Mouse (Mus musculus) forebrain, embryonic 14.5 days (tissue): ENCODE measurements around the gene Ptbp2. TPM values are rescaled to one million over a fixed set of nuclear protein-coding genes. Genes with fewer than 3 reads are reported as not detected.

Experiments used
- ATAC-seq: fragments of 200-750 bp; cut with Nextera tagmentation; 2 replicates; pipeline ENCODE4 v1.8.0; 2017; ENCODE audit warnings: mild to moderate bottlenecking, moderate library complexity
- DNase-seq: peaks from one replicate; pipeline ENCODE4 v3.0.0-alpha.2; 2015; ENCODE audit warnings: low spot score
- H3K27ac ChIP-seq: fragments of 300-500 bp; sonication (generic); 2 replicates; pipeline ENCODE4 v1.5.1; 2014; ENCODE audit warnings: low read depth, mild to moderate bottlenecking, control low read depth, low read length, moderate library complexity
- H3K27me3 ChIP-seq: fragments of 300-500 bp; sonication (generic); replicated peaks from 2 replicates; pipeline ENCODE4 v1.6.1; 2014; ENCODE audit warnings: low read length, control low read depth, mixed read lengths; ENCODE audit not compliant: control insufficient read depth, insufficient read depth
- H3K36me3 ChIP-seq: fragments of 300-500 bp; sonication (generic); 2 replicates; pipeline ENCODE4 v1.6.1; 2014; ENCODE audit warnings: low read length, control low read depth; ENCODE audit not compliant: control insufficient read depth, insufficient read depth
- H3K4me1 ChIP-seq: fragments of 300-500 bp; sonication (generic); 2 replicates; pipeline ENCODE4 v1.6.1; 2014; ENCODE audit warnings: antibody characterized with exemption, low read length, control low read depth; ENCODE audit not compliant: control insufficient read depth, insufficient read depth
- H3K4me2 ChIP-seq: fragments of 300-500 bp; sonication (generic); 2 replicates; pipeline ENCODE4 v1.6.1; 2014; ENCODE audit warnings: mild to moderate bottlenecking, control low read depth, low read length
- H3K4me3 ChIP-seq: fragments of 300-500 bp; sonication (generic); 2 replicates; pipeline ENCODE4 v1.5.1; 2014; ENCODE audit warnings: low read depth, low read length, control low read depth
- H3K9ac ChIP-seq: fragments of 300-500 bp; sonication (generic); 2 replicates; pipeline ENCODE4 v1.6.1; 2014; ENCODE audit warnings: mild to moderate bottlenecking, low read length, control low read depth, moderate library complexity
- H3K9me3 ChIP-seq: fragments of 300-500 bp; sonication (generic); replicated peaks from 2 replicates; pipeline ENCODE4 v1.6.1; 2016; ENCODE audit warnings: low read length, control low read depth, mixed read lengths; ENCODE audit not compliant: control insufficient read depth
- WGBS: fragments of 180-500 bp; shearing (Covaris S2); extraction: QIAGEN DNeasy Blood & Tissue Kit; methylation state at CpG from one replicate; pipeline ENCODE4 v1.1.7; 2014; 5-methylcytosine and 5-hydroxymethylcytosine counted together
- polyA plus RNA-seq: library from polyadenylated mRNA; unstranded; fragments of >200 nt; fragmentation: Nextera tagmentation; extraction: Ambion mirVana; gene quantifications from 2 replicates; pipeline ENCODE4 v1.2.1, GENCODE M21; 2014

The Ptbp2 gene
- polyA plus RNA-seq, 1 experiment from 2014 or later: 370 TPM

DNA sequence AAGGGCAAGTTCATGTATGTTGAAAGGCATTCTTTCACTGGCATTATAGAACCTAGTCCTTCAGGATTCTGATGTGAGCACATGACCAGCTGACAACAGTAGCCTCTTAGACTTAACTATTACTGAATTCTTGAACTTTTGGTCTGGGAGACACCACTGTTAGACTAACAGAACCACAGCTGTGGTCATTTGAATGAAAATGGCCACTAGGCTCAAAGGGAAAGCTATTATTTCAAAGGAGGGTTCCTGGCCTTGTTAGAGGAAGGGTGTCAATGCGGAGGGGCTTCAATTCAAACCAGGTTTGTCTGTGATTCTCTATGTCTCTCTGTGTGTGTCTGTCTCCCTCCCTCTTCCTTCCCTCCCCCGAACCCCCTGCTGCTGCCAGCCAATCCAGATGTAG, 5.8 kb downstream of the Ptbp2 start:
- H3K4me3 ChIP-seq: no peak overlapping the region
- no peaks in the 10 kb centered on the region for H3K9me3 ChIP-seq
- H3K4me2 ChIP-seq: no peak overlapping the region; the same call in 1 of the 2 replicates
- no peaks in the 10 kb centered on the region for H3K27me3 ChIP-seq
- WGBS: 59% methylated on average over 2 of the region's 2 CpGs
- peaks cover 16% of the 10 kb centered on the region for H3K36me3 ChIP-seq
- no peak overlapping the region for H3K27ac ChIP-seq
- peaks cover 21% of the 10 kb centered on the region for H3K4me1 ChIP-seq
- no peak overlapping the region for H3K9ac ChIP-seq
- DNase-seq: no peak
- no peak for ATAC-seq

- 91% methylated on average over 5 of the region's 5 CpGs for WGBS
- H3K4me3 ChIP-seq: no peak overlapping the region
- no peak overlapping the region for H3K4me2 ChIP-seq
- H3K27me3 ChIP-seq: no peaks in the 10 kb centered on the region
- peaks cover 16% of the 10 kb centered on the region for H3K36me3 ChIP-seq
- no peaks in the 10 kb centered on the region for H3K9me3 ChIP-seq
- no peak for DNase-seq
- H3K27ac ChIP-seq: no peak overlapping the region
- ATAC-seq: no peak
- no peak overlapping the region for H3K9ac ChIP-seq
- H3K4me1 ChIP-seq: peaks cover 21% of the 10 kb centered on the region
Observed at GRCm38 (mm10) chr3:119776129-119776528, 8.1 kb downstream of the Ptbp2 start.

GRCm38 (mm10) chr3:119772789-119773188, 11.5 kb downstream of the Ptbp2 start:
- Histone ChIP-seq H3K9ac (no peak overlapping the region), H3K4me3 (no peak overlapping the region), H3K27me3 (no peaks in the 10 kb centered on the region), H3K4me1 (no peaks in the 10 kb centered on the region; the same call in 1 of the 2 replicates), H3K4me2 (no peak overlapping the region), H3K27ac (no peak overlapping the region), H3K9me3 (no peaks in the 10 kb centered on the region; the same call in 1 of the 2 replicates), H3K36me3 (peaks cover 3% of the 10 kb centered on the region; the same call in 1 of the 2 replicates)
- WGBS: 88% methylated on average over 2 of the region's 2 CpGs
- no peak for DNase-seq
- ATAC-seq: no peak

- Histone ChIP-seq H3K9ac (no peak overlapping the region), H3K27me3 (no peaks in the 10 kb centered on the region), H3K9me3 (no peaks in the 10 kb centered on the region; the same call in 1 of the 2 replicates), H3K4me3 (no peak overlapping the region), H3K27ac (no peak overlapping the region), H3K4me2 (no peak overlapping the region), H3K4me1 (no peaks in the 10 kb centered on the region), H3K36me3 (peaks cover 8% of the 10 kb centered on the region; the same call in 1 of the 2 replicates)
- WGBS: 97% methylated on average over 2 of the region's 2 CpGs
- DNase-seq (no peak), ATAC-seq (no peak)
Observed at GRCm38 (mm10) chr3:119763772-119764171, 20.5 kb downstream of the Ptbp2 start.

DNA sequence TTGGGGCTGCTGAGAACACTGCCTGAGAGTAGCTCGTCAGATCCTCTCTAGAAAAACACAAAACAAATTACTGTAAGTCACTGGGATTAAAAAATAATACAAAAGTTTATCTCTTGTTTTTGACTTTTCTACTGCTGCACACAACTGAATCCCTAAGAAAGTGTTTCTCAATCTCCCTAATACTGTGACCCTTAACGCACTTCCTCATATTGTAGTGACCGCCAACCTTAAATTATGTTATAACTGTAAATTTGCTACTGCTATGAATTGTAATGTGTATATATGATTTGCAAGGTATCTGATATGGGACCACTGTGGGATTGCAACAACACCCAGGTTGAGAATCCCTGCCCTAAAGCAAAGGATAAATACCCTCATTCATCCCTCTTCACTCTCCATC, 22.5 kb downstream of the Ptbp2 start:
- no peak overlapping the region for H3K4me2 ChIP-seq
- DNase-seq: no peak
- no peak overlapping the region for H3K9ac ChIP-seq
- no peaks in the 10 kb centered on the region for H3K27me3 ChIP-seq
- H3K4me1 ChIP-seq: no peaks in the 10 kb centered on the region
- H3K36me3 ChIP-seq: peaks cover 5% of the 10 kb centered on the region; the same call in 1 of the 2 replicates
- H3K27ac ChIP-seq: no peak overlapping the region
- no peak for ATAC-seq
- 92% methylated on average over 3 of the region's 3 CpGs for WGBS
- H3K4me3 ChIP-seq: no peak overlapping the region
- no peaks in the 10 kb centered on the region for H3K9me3 ChIP-seq

DNA sequence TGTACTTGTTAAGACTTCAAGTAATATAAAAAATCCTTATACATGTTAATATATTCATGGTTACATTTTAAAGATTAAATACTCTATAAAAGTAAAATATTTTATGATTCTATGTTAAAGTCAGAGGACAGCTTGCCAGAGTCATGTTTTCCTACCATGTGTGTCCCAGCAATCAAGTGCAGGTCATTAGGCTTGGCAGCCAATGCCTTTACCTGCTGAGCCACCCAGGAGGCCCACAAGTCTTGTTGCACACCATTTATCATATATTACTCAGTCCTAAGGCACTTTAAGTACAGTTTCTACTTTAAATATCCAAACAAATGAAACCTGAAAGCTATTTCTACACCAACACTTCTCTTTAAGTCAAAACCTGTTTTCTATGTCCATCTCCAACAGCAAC, 30.5 kb downstream of the Ptbp2 start:
- ATAC-seq: no peak
- Histone ChIP-seq H3K4me3 (no peak overlapping the region), H3K9me3 (no peaks in the 10 kb centered on the region), H3K36me3 (peaks cover 12% of the 10 kb centered on the region; the same call in 1 of the 2 replicates), H3K4me2 (no peak overlapping the region), H3K27ac (no peak overlapping the region), H3K9ac (no peak overlapping the region), H3K4me1 (no peaks in the 10 kb centered on the region), H3K27me3 (no peaks in the 10 kb centered on the region)
- DNase-seq: no peak

- DNase-seq: no peak
- Histone ChIP-seq H3K9me3 (no peaks in the 10 kb centered on the region), H3K27ac (no peak overlapping the region), H3K9ac (no peak overlapping the region), H3K4me1 (no peaks in the 10 kb centered on the region), H3K4me3 (no peak overlapping the region), H3K4me2 (no peak overlapping the region), H3K27me3 (no peaks in the 10 kb centered on the region), H3K36me3 (peaks cover 22% of the 10 kb centered on the region)
- 58% methylated on average over 3 of the region's 3 CpGs for WGBS
- no peak for ATAC-seq
Observed at GRCm38 (mm10) chr3:119749551-119750249, 34.6 kb downstream of the Ptbp2 start.

DNA sequence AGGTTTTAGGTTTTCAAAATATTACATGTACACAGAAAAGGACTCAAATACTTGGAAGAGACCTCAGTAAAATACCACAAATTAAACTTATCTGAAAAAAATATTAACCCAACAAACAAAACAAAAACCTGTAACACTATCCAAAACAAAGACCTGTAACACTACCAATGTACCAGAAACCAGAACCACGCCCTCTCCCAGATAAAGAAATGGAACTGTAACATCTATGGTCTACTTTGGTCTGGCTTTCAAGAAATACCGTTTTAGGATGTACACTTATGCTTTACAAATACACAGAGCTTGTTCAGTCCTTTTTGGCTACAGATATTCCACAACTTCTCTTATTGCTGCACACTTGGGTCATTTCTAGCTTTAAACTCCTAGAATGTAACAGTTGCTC, 35.1 kb downstream of the Ptbp2 start:
- ATAC-seq: no peak
- H3K4me1 ChIP-seq: no peaks in the 10 kb centered on the region
- WGBS: 94% methylated on average over 2 of the region's 2 CpGs

GRCm38 (mm10) chr3:119746656-119747055, 37.6 kb downstream of the Ptbp2 start:
- no peak overlapping the region for H3K9ac ChIP-seq
- DNase-seq (no peak), ATAC-seq (no peak)
- peaks cover 30% of the 10 kb centered on the region for H3K36me3 ChIP-seq
- 93% methylated on average over 2 of the region's 2 CpGs for WGBS
- no peaks in the 10 kb centered on the region for H3K27me3 ChIP-seq
- H3K4me2 ChIP-seq: no peak overlapping the region
- H3K27ac ChIP-seq: no peak overlapping the region
- no peaks in the 10 kb centered on the region for H3K4me1 ChIP-seq
- H3K4me3 ChIP-seq: no peak overlapping the region
- H3K9me3 ChIP-seq: no peaks in the 10 kb centered on the region

More for the DNA sequence above, 35.1 kb downstream of the Ptbp2 start:
- no peak overlapping the region for H3K4me3 ChIP-seq
- no peak overlapping the region for H3K27ac ChIP-seq
- no peak for DNase-seq
- H3K4me2 ChIP-seq: no peak overlapping the region
- no peaks in the 10 kb centered on the region for H3K9me3 ChIP-seq
- no peak overlapping the region for H3K9ac ChIP-seq
- H3K27me3 ChIP-seq: no peaks in the 10 kb centered on the region
- H3K36me3 ChIP-seq: peaks cover 24% of the 10 kb centered on the region
